Mouse (Mus musculus) G1E (cell line): ENCODE results near the gene Arcn1.

ENCODE experiments used
- CTCF ChIP-seq: IDR thresholded peaks from 2 replicates; pipeline ENCODE4 v1.5.1; 2012; ENCODE audit warnings: low read depth, low read length, inconsistent platforms, mixed read lengths
- GATA1 ChIP-seq: IDR thresholded peaks from 2 replicates; pipeline ENCODE4 v1.6.1; 2012; ENCODE audit warnings: borderline replicate concordance, low read length, inconsistent platforms, mixed read lengths
- GATA2 ChIP-seq: IDR thresholded peaks from 2 replicates; pipeline ENCODE4 v1.6.1; 2012; ENCODE audit warnings: low read depth, low read length, inconsistent platforms, borderline replicate concordance
- POLR2AphosphoS5 ChIP-seq: IDR thresholded peaks from 2 replicates; pipeline ENCODE4 v1.6.1; 2012; ENCODE audit warnings: low read depth, low read length, inconsistent platforms; ENCODE audit not compliant: insufficient replicate concordance
- TAL1 ChIP-seq: conservative IDR thresholded peaks from 2 replicates; pipeline ENCODE4 v1.6.1; 2012; ENCODE audit warnings: low read depth, low read length, inconsistent platforms, mixed read lengths

DNA sequence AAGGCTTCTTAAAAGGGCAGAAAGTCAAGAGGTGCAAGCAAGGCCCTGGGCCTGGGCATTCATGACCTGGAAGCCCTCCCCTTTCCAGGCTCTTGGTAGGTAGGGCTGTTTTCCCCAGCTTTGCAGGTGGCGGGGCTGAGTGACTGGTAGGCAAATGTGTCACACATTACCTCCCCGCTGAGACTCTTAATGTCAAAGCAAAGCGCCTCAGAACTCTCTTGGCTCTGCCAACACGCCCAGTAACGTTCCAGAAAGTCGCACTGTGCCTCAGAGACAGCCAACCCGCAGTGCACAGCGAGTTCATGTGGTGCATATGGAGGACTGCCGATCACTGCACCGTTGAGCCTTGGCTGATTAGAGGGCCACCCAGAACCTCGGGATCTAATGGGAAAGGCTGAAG lies 74.6 kb downstream of the Arcn1 start:
- TF ChIP-seq CTCF (no peak), GATA1 (no peak), POLR2AphosphoS5 (no peak), TAL1 (no peak), GATA2 (no peak)
